Mouse (Mus musculus): ENCODE results near the gene Il22ra1. TPM values are rescaled to one million over a fixed set of nuclear protein-coding genes. Genes with fewer than 3 reads are reported as not detected.

The Il22ra1 gene
- polyA plus RNA-seq, 1 experiment from 2014 or later, result not detected

- no peak for DNase-seq (ENCODE audit: low read depth, low spot score)
- CTCF ChIA-PET, result no interaction called here
- ATAC-seq, result no peak
- no peaks in the 10 kb centered on the region for H3K27me3 ChIP-seq
- no peak for TF ChIP-seq CTCF (IDR thresholded peaks at IDR 0.05)
- POLR2A ChIA-PET, result no interaction called here
- in situ Hi-C loops (cut with MboI; ENCODE audit: low pct_unique_long_range_greater_than_20kb), result no loop called here
These were observed 5.9 kb downstream of the Il22ra1 start for GRCm38 (mm10) chr4:135733901-135734300.

- ChIA-PET POLR2A (no interaction called here), CTCF (interaction anchor here (1.5 kb wide), 1 partner anchor 28 kb away, joined by 8 read pairs; no protein-coding TSS in a partner anchor)
- TF ChIP-seq CTCF (IDR thresholded peaks at IDR 0.05), result no peak
- DNase-seq (ENCODE audit: low read depth, low spot score) (no peak), ATAC-seq (no peak)
- in situ Hi-C loops (cut with MboI; ENCODE audit: low pct_unique_long_range_greater_than_20kb), result no loop called here
- no peaks in the 10 kb centered on the region for H3K27me3 ChIP-seq
These were observed 8.9 kb downstream of the Il22ra1 start for GRCm38 (mm10) chr4:135736903-135737302.

- in situ Hi-C loops (cut with MboI; ENCODE audit: low pct_unique_long_range_greater_than_20kb), result no loop called here
- DNase-seq (ENCODE audit: low read depth, low spot score) (peak; percentile 65), ATAC-seq (no peak)
- no peaks in the 10 kb centered on the region for H3K27me3 ChIP-seq
- CTCF ChIA-PET, result interaction anchor here (1.5 kb wide), 1 partner anchor 29 kb away, joined by 8 read pairs; no protein-coding TSS in a partner anchor
- POLR2A ChIA-PET, result no interaction called here
- no peak for TF ChIP-seq CTCF (IDR thresholded peaks at IDR 0.05)
These were observed 10.3 kb downstream of the Il22ra1 start for GRCm38 (mm10) chr4:135738237-135738636.

GRCm38 (mm10) chr4:135739148-135739547 is 11.2 kb downstream of the Il22ra1 start:
- CTCF ChIA-PET, result no interaction called here
- no peaks in the 10 kb centered on the region for H3K27me3 ChIP-seq
- POLR2A ChIA-PET, result no interaction called here
- no peak for TF ChIP-seq CTCF (IDR thresholded peaks at IDR 0.05)
- no peak for DNase-seq (ENCODE audit: low read depth, low spot score)
- no peak for ATAC-seq
- in situ Hi-C loops (cut with MboI; ENCODE audit: low pct_unique_long_range_greater_than_20kb), result no loop called here

GRCm38 (mm10) chr4:135739672-135740071 is 11.7 kb downstream of the Il22ra1 start:
- POLR2A ChIA-PET, result no interaction called here
- no peak for ATAC-seq

GRCm38 (mm10) chr4:135743520-135743919 is 15.5 kb downstream of the Il22ra1 start:
- ChIA-PET CTCF (no interaction called here), POLR2A (no interaction called here)
- in situ Hi-C loops (cut with MboI; ENCODE audit: low pct_unique_long_range_greater_than_20kb), result no loop called here
- DNase-seq (ENCODE audit: low read depth, low spot score) (no peak), ATAC-seq (no peak)
- H3K27me3 ChIP-seq, result no peaks in the 10 kb centered on the region
- TF ChIP-seq CTCF (IDR thresholded peaks at IDR 0.05), result no peak

More at GRCm38 (mm10) chr4:135739672-135740071, 11.7 kb downstream of the Il22ra1 start:
- no peak for DNase-seq (ENCODE audit: low read depth, low spot score)
- CTCF ChIA-PET, result no interaction called here
- TF ChIP-seq CTCF (IDR thresholded peaks at IDR 0.05), result no peak
- no peaks in the 10 kb centered on the region for H3K27me3 ChIP-seq
- in situ Hi-C loops (cut with MboI; ENCODE audit: low pct_unique_long_range_greater_than_20kb), result no loop called here

GRCm38 (mm10) chr4:135744726-135745448 is 16.9 kb downstream of the Il22ra1 start:
- ATAC-seq, result no peak
- CTCF ChIA-PET, result interaction anchor here (1.1 kb wide), 1 partner anchor 36 kb away, joined by 3 read pairs; no protein-coding TSS in a partner anchor
- no peaks in the 10 kb centered on the region for H3K27me3 ChIP-seq
- peak; percentile 22 for DNase-seq (ENCODE audit: low read depth, low spot score)
- in situ Hi-C loops (cut with MboI; ENCODE audit: low pct_unique_long_range_greater_than_20kb), result no loop called here
- no peak for TF ChIP-seq CTCF (IDR thresholded peaks at IDR 0.05)
- POLR2A ChIA-PET, result no interaction called here

GRCm38 (mm10) chr4:135745613-135746012 is 17.6 kb downstream of the Il22ra1 start:
- H3K27me3 ChIP-seq, result no peaks in the 10 kb centered on the region
- ChIA-PET POLR2A (interaction anchor here (0.6 kb wide), 1 partner anchor 172 kb away, joined by 6 read pairs; no protein-coding TSS in a partner anchor), CTCF (interaction anchor here (1.6 kb wide), 1 partner anchor 37 kb away, joined by 8 read pairs; no protein-coding TSS in a partner anchor)
- TF ChIP-seq CTCF (IDR thresholded peaks at IDR 0.05), result no peak
- ATAC-seq, result no peak
- no peak for DNase-seq (ENCODE audit: low read depth, low spot score)
- in situ Hi-C loops (cut with MboI; ENCODE audit: low pct_unique_long_range_greater_than_20kb), result no loop called here

- ATAC-seq, result no peak
- POLR2A ChIA-PET, result no interaction called here
- H3K27me3 ChIP-seq, result no peaks in the 10 kb centered on the region
- in situ Hi-C loops (cut with MboI; ENCODE audit: low pct_unique_long_range_greater_than_20kb), result no loop called here
- TF ChIP-seq CTCF (IDR thresholded peaks at IDR 0.05), result no peak
- CTCF ChIA-PET, result no interaction called here
- no peak for DNase-seq (ENCODE audit: low read depth, low spot score)
These were observed 22.9 kb downstream of the Il22ra1 start for GRCm38 (mm10) chr4:135750896-135751295.

- ATAC-seq (no peak), DNase-seq (ENCODE audit: low read depth, low spot score) (no peak)
- POLR2A ChIA-PET, result no interaction called here
- CTCF ChIA-PET, result no interaction called here
- H3K27me3 ChIP-seq, result no peaks in the 10 kb centered on the region
- in situ Hi-C loops (cut with MboI; ENCODE audit: low pct_unique_long_range_greater_than_20kb), result no loop called here
- no peak for TF ChIP-seq CTCF (IDR thresholded peaks at IDR 0.05)
These were observed 24.3 kb downstream of the Il22ra1 start for GRCm38 (mm10) chr4:135752106-135752778.

GRCm38 (mm10) chr4:135752779-135753164 is 24.8 kb downstream of the Il22ra1 start:
- in situ Hi-C loops (cut with MboI; ENCODE audit: low pct_unique_long_range_greater_than_20kb), result no loop called here
- ChIA-PET CTCF (no interaction called here), POLR2A (no interaction called here)
- no peak for ATAC-seq
- DNase-seq (ENCODE audit: low read depth, low spot score), result no peak
- no peak for TF ChIP-seq CTCF (IDR thresholded peaks at IDR 0.05)
- H3K27me3 ChIP-seq, result no peaks in the 10 kb centered on the region

Measured in Patski (cell line).